Mouse (Mus musculus) kidney, embryonic 14.5 days (tissue): ENCODE measurements around the gene Laptm5. TPM values are rescaled to one million over a fixed set of nuclear protein-coding genes. Genes with fewer than 3 reads are reported as not detected.

Source experiments
- ATAC-seq: fragments of 200-750 bp; cut with Nextera tagmentation; 2 replicates; pipeline ENCODE4 v1.8.0; 2017; ENCODE audit warnings: moderate number of reproducible peaks, mild to moderate bottlenecking, moderate TSS enrichment, moderate library complexity; ENCODE audit not compliant: low FRiP score, low TSS enrichment
- H3K27ac ChIP-seq: fragments of 300-500 bp; sonication (generic); 2 replicates; pipeline ENCODE4 v1.5.1; 2014; ENCODE audit warnings: low read depth, mild to moderate bottlenecking, low read length, moderate library complexity, mixed read lengths
- H3K27me3 ChIP-seq: fragments of 300-500 bp; sonication (generic); 2 replicates; pipeline ENCODE4 v1.6.1; 2014; ENCODE audit warnings: mild to moderate bottlenecking, low read length; ENCODE audit not compliant: control insufficient read depth, insufficient read depth
- H3K36me3 ChIP-seq: fragments of 300-500 bp; sonication (generic); 2 replicates; pipeline ENCODE4 v1.6.1; 2014; ENCODE audit warnings: low read length, mixed read lengths; ENCODE audit not compliant: control insufficient read depth, insufficient read depth
- H3K4me1 ChIP-seq: fragments of 300-500 bp; sonication (generic); 2 replicates; pipeline ENCODE4 v1.6.1; 2014; ENCODE audit warnings: low read length, mixed read lengths; ENCODE audit not compliant: control insufficient read depth, insufficient read depth
- H3K4me2 ChIP-seq: fragments of 300-500 bp; sonication (generic); replicated peaks from 2 replicates; pipeline ENCODE4 v1.6.1; 2014; ENCODE audit warnings: low read depth, mild to moderate bottlenecking, low read length
- H3K4me3 ChIP-seq: fragments of 300-500 bp; sonication (generic); 2 replicates; pipeline ENCODE4 v1.5.1; 2014; ENCODE audit warnings: mild to moderate bottlenecking, low read length
- H3K9ac ChIP-seq: fragments of 300-500 bp; sonication (generic); 2 replicates; pipeline ENCODE4 v1.6.1; 2014; ENCODE audit warnings: low read depth, mild to moderate bottlenecking, low read length, moderate library complexity
- H3K9me3 ChIP-seq: fragments of 300-500 bp; sonication (generic); 2 replicates; pipeline ENCODE4 v1.6.1; 2016; ENCODE audit warnings: low read length; ENCODE audit not compliant: control insufficient read depth
- WGBS: fragments of 180-500 bp; shearing (Covaris S2); extraction: QIAGEN DNeasy Blood & Tissue Kit; methylation state at CpG from one replicate; pipeline ENCODE4 v1.1.7; 2014; 5-methylcytosine and 5-hydroxymethylcytosine counted together
- polyA plus RNA-seq: library from polyadenylated mRNA; unstranded; fragments of >200 nt; fragmentation: Nextera tagmentation; extraction: Ambion mirVana; gene quantifications from 2 replicates; pipeline ENCODE4 v1.2.1, GENCODE M21; 2014

Laptm5 gene
- polyA plus RNA-seq, 1 experiment from 2014 or later: 29.5 TPM

DNA sequence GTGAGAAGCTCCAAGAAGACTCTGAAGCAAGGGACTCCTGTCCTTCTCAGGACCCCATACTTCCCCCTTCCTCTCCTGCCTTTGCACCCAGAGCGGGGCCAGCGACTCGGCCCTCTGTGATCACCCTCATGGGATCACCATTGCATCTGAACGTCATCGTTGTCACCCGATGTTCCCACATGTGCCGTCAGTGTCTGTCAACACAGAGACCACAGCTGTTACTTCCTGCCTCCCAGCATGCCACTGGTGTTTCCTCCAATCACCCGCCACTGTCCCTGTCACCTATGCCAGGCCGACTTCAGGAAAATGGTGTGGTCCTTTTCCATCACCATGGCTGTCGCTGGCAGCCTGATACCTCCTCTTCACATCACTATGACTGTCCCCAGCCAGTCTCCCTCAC, 9.1 kb downstream of the Laptm5 start:
- Histone ChIP-seq H3K4me1 (peaks cover 15% of the 10 kb centered on the region; the same call in 1 of the 2 replicates), H3K36me3 (no peaks in the 10 kb centered on the region), H3K9me3 (no peaks in the 10 kb centered on the region), H3K4me2 (no peak overlapping the region), H3K27me3 (no peaks in the 10 kb centered on the region), H3K4me3 (no peak overlapping the region), H3K9ac (no peak overlapping the region), H3K27ac (no peak overlapping the region)
- ATAC-seq: no peak
- 68% methylated on average over 10 of the region's 10 CpGs for WGBS

- H3K4me3 ChIP-seq: no peak overlapping the region
- ATAC-seq: no peak
- H3K27ac ChIP-seq: no peak overlapping the region
- no peaks in the 10 kb centered on the region for H3K4me1 ChIP-seq
- WGBS: 53% methylated on average over 6 of the region's 6 CpGs
- H3K9ac ChIP-seq: no peak overlapping the region
- H3K4me2 ChIP-seq: no peak overlapping the region
- H3K9me3 ChIP-seq: no peaks in the 10 kb centered on the region
- H3K36me3 ChIP-seq: no peaks in the 10 kb centered on the region
- H3K27me3 ChIP-seq: no peaks in the 10 kb centered on the region
Observed at GRCm38 (mm10) chr4:130926274-130926673, 13.3 kb downstream of the Laptm5 start.

- Histone ChIP-seq H3K36me3 (no peaks in the 10 kb centered on the region), H3K27ac (no peak overlapping the region), H3K9me3 (no peaks in the 10 kb centered on the region), H3K9ac (no peak overlapping the region), H3K27me3 (no peaks in the 10 kb centered on the region), H3K4me1 (no peaks in the 10 kb centered on the region), H3K4me3 (no peak overlapping the region), H3K4me2 (no peak overlapping the region)
- WGBS: 90% methylated on average over 12 of the region's 12 CpGs
- no peak for ATAC-seq
Observed at GRCm38 (mm10) chr4:130927821-130928220, 14.9 kb downstream of the Laptm5 start.

DNA sequence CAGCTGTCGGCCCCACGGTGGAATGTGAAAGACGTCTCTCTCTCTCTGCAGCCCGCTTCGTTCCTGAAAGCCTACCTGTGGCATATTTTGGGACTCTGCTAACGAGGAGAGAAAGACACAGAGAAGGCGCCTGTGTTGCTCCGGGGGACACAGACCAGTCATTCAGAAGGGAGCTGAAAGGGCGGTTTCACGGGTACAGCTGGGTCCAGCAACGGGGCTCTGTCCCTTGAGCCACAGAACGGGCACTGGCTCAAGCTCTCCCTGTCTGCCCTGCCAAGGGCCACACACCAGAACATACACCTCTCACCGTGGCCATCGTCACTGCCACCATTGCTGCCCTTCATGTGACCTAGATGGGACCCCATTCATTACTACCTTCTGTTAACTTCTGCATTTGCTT, 29.7 kb downstream of the Laptm5 start:
- no peak for ATAC-seq
- Histone ChIP-seq H3K27me3 (no peaks in the 10 kb centered on the region), H3K27ac (no peak overlapping the region), H3K36me3 (no peaks in the 10 kb centered on the region), H3K9me3 (no peaks in the 10 kb centered on the region), H3K4me2 (no peak overlapping the region), H3K4me3 (no peak overlapping the region), H3K9ac (no peak overlapping the region), H3K4me1 (no peaks in the 10 kb centered on the region)
- 71% methylated on average over 14 of the region's 14 CpGs for WGBS

- Histone ChIP-seq H3K27me3 (no peaks in the 10 kb centered on the region), H3K9ac (no peak within 1 kb of the TSS), H3K4me1 (no peaks in the 10 kb centered on the region), H3K27ac (no peak within 1 kb of the TSS), H3K9me3 (no peaks in the 10 kb centered on the region), H3K4me3 (no peak within 1 kb of the TSS), H3K36me3 (no peaks in the 10 kb centered on the region), H3K4me2 (no peak within 1 kb of the TSS)
- WGBS: 35% methylated on average over 6 of the region's 6 CpGs
- no peak for ATAC-seq
Observed at GRCm38 (mm10) chr4:130944112-130944511, 31.2 kb downstream of the Laptm5 start, which contains the start of gene Matn1. TSS of gene Matn1 (plus strand) at chr4:130944385.

DNA sequence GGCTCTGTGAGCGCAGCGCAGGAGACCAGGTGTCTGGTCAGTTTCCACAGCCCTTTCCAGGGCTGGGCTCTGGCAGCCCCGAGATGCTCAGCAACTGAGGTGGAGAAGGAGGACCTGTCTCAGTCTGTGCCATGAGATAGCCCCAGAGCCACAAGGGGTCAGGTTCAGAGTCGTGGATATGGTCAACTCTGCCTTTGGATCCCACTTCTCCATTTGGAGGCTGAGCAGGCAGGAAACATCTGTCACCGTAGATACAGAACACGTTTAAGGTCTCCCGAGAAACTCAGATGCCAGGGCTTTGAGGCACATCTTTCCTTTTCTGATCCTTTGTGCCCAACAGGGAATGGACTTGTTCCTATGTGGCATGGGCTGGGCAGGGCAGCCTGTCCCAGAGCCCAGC, 31.9 kb downstream of the Laptm5 start:
- no peak overlapping the region for H3K9ac ChIP-seq
- H3K4me3 ChIP-seq: no peak overlapping the region
- no peaks in the 10 kb centered on the region for H3K4me1 ChIP-seq
- 76% methylated on average over 7 of the region's 7 CpGs for WGBS
- no peaks in the 10 kb centered on the region for H3K27me3 ChIP-seq
- no peak overlapping the region for H3K4me2 ChIP-seq
- H3K9me3 ChIP-seq: no peaks in the 10 kb centered on the region
- H3K36me3 ChIP-seq: no peaks in the 10 kb centered on the region
- no peak overlapping the region for H3K27ac ChIP-seq
- no peak for ATAC-seq

GRCm38 (mm10) chr4:130947094-130947647, 34.2 kb downstream of the Laptm5 start:
- no peak overlapping the region for H3K27ac ChIP-seq
- H3K4me2 ChIP-seq: no peak overlapping the region
- no peaks in the 10 kb centered on the region for H3K36me3 ChIP-seq
- ATAC-seq: peak; percentile 56; the same call in 1 of the 2 replicates
- H3K9ac ChIP-seq: no peak overlapping the region
- H3K4me3 ChIP-seq: no peak overlapping the region
- H3K27me3 ChIP-seq: no peaks in the 10 kb centered on the region
- no peaks in the 10 kb centered on the region for H3K9me3 ChIP-seq
- no peaks in the 10 kb centered on the region for H3K4me1 ChIP-seq
- WGBS: 19% methylated on average over 13 of the region's 13 CpGs

DNA sequence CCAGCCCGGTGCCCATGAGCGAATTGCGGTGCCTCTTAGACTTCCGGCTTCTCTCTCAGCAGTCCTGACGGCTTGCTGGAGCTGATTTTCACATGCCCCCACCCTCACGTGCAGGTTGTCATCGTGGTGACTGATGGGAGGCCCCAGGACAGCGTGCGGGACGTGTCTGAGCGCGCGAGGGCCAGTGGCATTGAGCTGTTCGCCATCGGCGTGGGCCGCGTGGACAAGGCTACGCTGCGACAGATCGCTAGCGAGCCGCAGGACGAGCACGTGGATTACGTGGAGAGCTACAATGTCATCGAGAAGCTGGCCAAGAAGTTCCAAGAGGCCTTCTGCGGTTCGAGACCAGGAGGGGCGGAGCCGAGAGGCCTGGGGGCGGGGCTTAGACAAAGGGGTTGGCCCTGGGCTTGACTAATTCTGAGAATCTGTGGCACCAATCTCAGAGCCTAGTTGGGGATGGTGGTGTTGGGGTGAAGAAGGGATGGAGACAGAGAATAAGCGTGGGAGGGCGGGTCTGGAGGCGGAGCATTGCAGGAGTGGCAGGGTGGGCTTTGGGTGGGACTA, 37.0 kb downstream of the Laptm5 start:
- no peak overlapping the region for H3K4me3 ChIP-seq
- no peaks in the 10 kb centered on the region for H3K27me3 ChIP-seq
- H3K36me3 ChIP-seq: no peaks in the 10 kb centered on the region
- 84% methylated on average over 35 of the region's 35 CpGs for WGBS
- no peak overlapping the region for H3K9ac ChIP-seq
- H3K4me2 ChIP-seq: no peak overlapping the region
- ATAC-seq: no peak
- 0 out of 2 replicates have a peak, but pooled peaks cover 2% of the 10 kb centered on the region for H3K4me1 ChIP-seq
- H3K9me3 ChIP-seq: no peaks in the 10 kb centered on the region
- no peak overlapping the region for H3K27ac ChIP-seq

DNA sequence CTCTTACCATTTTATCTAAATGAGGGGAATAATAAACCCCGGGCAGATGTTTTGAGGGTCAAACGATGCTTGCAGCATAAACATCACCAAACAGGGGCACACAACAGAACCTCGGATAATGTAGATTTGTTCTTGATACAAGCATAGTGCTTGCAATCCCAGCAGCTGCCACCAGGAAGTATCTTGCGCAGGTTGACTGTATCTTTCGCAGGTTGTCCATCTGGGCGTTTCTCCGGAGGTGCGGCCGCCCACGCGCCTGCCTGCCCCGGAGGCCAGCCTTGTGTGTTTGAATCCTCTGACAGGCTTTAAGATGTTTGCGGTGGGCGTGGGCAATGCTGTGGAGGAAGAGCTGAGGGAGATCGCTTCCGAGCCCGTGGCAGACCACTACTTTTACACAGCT, 39.6 kb downstream of the Laptm5 start:
- Histone ChIP-seq H3K9ac (no peak overlapping the region), H3K27ac (no peak overlapping the region), H3K27me3 (no peaks in the 10 kb centered on the region), H3K9me3 (no peaks in the 10 kb centered on the region), H3K4me3 (no peak overlapping the region), H3K36me3 (no peaks in the 10 kb centered on the region), H3K4me1 (0 out of 2 replicates have a peak, but pooled peaks cover 2% of the 10 kb centered on the region), H3K4me2 (0 out of 2 replicates have a peak overlapping the region, but pooled peaks have one; percentile 2)
- no peak for ATAC-seq
- 39% methylated on average over 17 of the region's 17 CpGs for WGBS
